Mouse (Mus musculus) CH12.LX (cell line): Measurements from ENCODE around the gene Rab36.

Experiments used
- CTCF ChIP-seq, 2 experiments: IDR thresholded peaks in 1 of 2; conservative IDR thresholded peaks in 1 of 2; 2 replicates each; pipeline ENCODE4 v1.5.1; 2011 to 2012; ENCODE audit warnings: low read depth in 2 of 2, low read length in 2 of 2, improper control_type of control experiment in 1 of 2, inconsistent platforms in 1 of 2, mild to moderate bottlenecking in 1 of 2, moderate library complexity in 1 of 2
- EP300 ChIP-seq: IDR thresholded peaks from 2 replicates; pipeline ENCODE4 v1.6.1; 2011; ENCODE audit warnings: low read length, improper control_type of control experiment
- HCFC1 ChIP-seq: IDR thresholded peaks from 2 replicates; pipeline ENCODE4 v1.6.1; 2012; ENCODE audit warnings: low read depth, mild to moderate bottlenecking, inconsistent platforms, low read length, improper control_type of control experiment
- JUND ChIP-seq: conservative IDR thresholded peaks from 2 replicates; pipeline ENCODE4 v1.6.1; 2011; ENCODE audit warnings: low read depth, low read length, improper control_type of control experiment
- MAFK ChIP-seq: IDR thresholded peaks from 2 replicates; pipeline ENCODE4 v1.6.1; 2011; ENCODE audit warnings: low read length, improper control_type of control experiment; ENCODE audit not compliant: insufficient replicate concordance
- MAX ChIP-seq: IDR thresholded peaks from 2 replicates; pipeline ENCODE4 v1.6.1; 2011; ENCODE audit warnings: low read length, improper control_type of control experiment
- NELFE ChIP-seq: IDR thresholded peaks from 2 replicates; pipeline ENCODE4 v1.6.1; 2011; ENCODE audit warnings: low read depth, low read length, improper control_type of control experiment
- SMC3 ChIP-seq: IDR thresholded peaks from 2 replicates; pipeline ENCODE4 v1.6.1; 2011; ENCODE audit warnings: low read depth, low read length, improper control_type of control experiment
- USF2 ChIP-seq: conservative IDR thresholded peaks from 2 replicates; pipeline ENCODE4 v1.6.1; 2011; ENCODE audit warnings: low read depth, low read length, improper control_type of control experiment
- ZKSCAN1 ChIP-seq: IDR thresholded peaks from 2 replicates; pipeline ENCODE4 v1.6.1; 2012; ENCODE audit warnings: low read depth, inconsistent platforms, low read length, improper control_type of control experiment, borderline replicate concordance

DNA sequence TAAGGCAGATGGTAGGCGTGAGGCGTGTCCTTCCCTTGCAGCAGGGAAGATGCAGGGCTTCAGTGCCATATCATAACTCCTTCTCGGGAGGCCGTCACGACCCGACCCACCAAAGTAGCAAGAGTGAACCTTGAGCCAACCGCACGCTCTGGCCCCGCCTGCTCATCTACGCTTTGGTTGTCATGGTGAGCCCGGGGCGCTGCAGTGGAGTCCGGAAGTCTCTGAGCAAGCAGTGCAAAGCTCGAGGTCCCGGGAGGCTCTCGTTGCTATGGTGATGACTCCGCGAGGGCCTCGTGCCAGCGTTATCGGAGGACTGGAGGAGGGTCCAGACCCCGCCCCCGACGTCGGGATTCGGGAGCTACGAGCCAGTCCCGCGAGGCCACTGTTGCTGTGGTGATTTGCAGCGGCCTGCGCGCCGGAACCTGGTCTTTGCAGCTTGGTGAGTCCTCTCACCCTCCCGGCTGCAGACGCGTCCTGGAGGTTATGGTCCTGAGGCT, at the start of gene Rab36:
- no peak for TF ChIP-seq MAX
- TF ChIP-seq USF2: no peak
- no peak for TF ChIP-seq ZKSCAN1
- no peak for TF ChIP-seq CTCF (conservative IDR thresholded peaks at IDR 0.05 in 1 of 2, IDR thresholded peaks at IDR 0.05 in 1 of 2; ENCODE audit: low read depth in 2 of 2, low read length in 2 of 2)
- no peak for TF ChIP-seq MAFK
- no peak for TF ChIP-seq SMC3
- no peak for TF ChIP-seq HCFC1
- TF ChIP-seq NELFE: no peak
- TF ChIP-seq JUND: no peak
- no peak for TF ChIP-seq EP300
